Mouse (Mus musculus) kidney, embryonic 14.5 days (tissue): ENCODE results near the gene Adgb. TPM values are rescaled to one million over a fixed set of nuclear protein-coding genes. Genes with fewer than 3 reads are reported as not detected.

Experiments used
- ATAC-seq: fragments of 200-750 bp; cut with Nextera tagmentation; 2 replicates; pipeline ENCODE4 v1.8.0; 2017; ENCODE audit warnings: moderate number of reproducible peaks, mild to moderate bottlenecking, moderate TSS enrichment, moderate library complexity; ENCODE audit not compliant: low FRiP score, low TSS enrichment
- H3K27ac ChIP-seq: fragments of 300-500 bp; sonication (generic); 2 replicates; pipeline ENCODE4 v1.5.1; 2014; ENCODE audit warnings: low read depth, mild to moderate bottlenecking, low read length, moderate library complexity, mixed read lengths
- H3K27me3 ChIP-seq: fragments of 300-500 bp; sonication (generic); 2 replicates; pipeline ENCODE4 v1.6.1; 2014; ENCODE audit warnings: mild to moderate bottlenecking, low read length; ENCODE audit not compliant: control insufficient read depth, insufficient read depth
- H3K36me3 ChIP-seq: fragments of 300-500 bp; sonication (generic); 2 replicates; pipeline ENCODE4 v1.6.1; 2014; ENCODE audit warnings: low read length, mixed read lengths; ENCODE audit not compliant: control insufficient read depth, insufficient read depth
- H3K4me1 ChIP-seq: fragments of 300-500 bp; sonication (generic); 2 replicates; pipeline ENCODE4 v1.6.1; 2014; ENCODE audit warnings: low read length, mixed read lengths; ENCODE audit not compliant: control insufficient read depth, insufficient read depth
- H3K4me2 ChIP-seq: fragments of 300-500 bp; sonication (generic); replicated peaks from 2 replicates; pipeline ENCODE4 v1.6.1; 2014; ENCODE audit warnings: low read depth, mild to moderate bottlenecking, low read length
- H3K4me3 ChIP-seq: fragments of 300-500 bp; sonication (generic); 2 replicates; pipeline ENCODE4 v1.5.1; 2014; ENCODE audit warnings: mild to moderate bottlenecking, low read length
- H3K9ac ChIP-seq: fragments of 300-500 bp; sonication (generic); 2 replicates; pipeline ENCODE4 v1.6.1; 2014; ENCODE audit warnings: low read depth, mild to moderate bottlenecking, low read length, moderate library complexity
- H3K9me3 ChIP-seq: fragments of 300-500 bp; sonication (generic); 2 replicates; pipeline ENCODE4 v1.6.1; 2016; ENCODE audit warnings: low read length; ENCODE audit not compliant: control insufficient read depth
- WGBS: fragments of 180-500 bp; shearing (Covaris S2); extraction: QIAGEN DNeasy Blood & Tissue Kit; methylation state at CpG from one replicate; pipeline ENCODE4 v1.1.7; 2014; 5-methylcytosine and 5-hydroxymethylcytosine counted together
- polyA plus RNA-seq: library from polyadenylated mRNA; unstranded; fragments of >200 nt; fragmentation: Nextera tagmentation; extraction: Ambion mirVana; gene quantifications from 2 replicates; pipeline ENCODE4 v1.2.1, GENCODE M21; 2014

Gene Adgb
- polyA plus RNA-seq, 1 experiment from 2014 or later: 0.08 TPM

DNA sequence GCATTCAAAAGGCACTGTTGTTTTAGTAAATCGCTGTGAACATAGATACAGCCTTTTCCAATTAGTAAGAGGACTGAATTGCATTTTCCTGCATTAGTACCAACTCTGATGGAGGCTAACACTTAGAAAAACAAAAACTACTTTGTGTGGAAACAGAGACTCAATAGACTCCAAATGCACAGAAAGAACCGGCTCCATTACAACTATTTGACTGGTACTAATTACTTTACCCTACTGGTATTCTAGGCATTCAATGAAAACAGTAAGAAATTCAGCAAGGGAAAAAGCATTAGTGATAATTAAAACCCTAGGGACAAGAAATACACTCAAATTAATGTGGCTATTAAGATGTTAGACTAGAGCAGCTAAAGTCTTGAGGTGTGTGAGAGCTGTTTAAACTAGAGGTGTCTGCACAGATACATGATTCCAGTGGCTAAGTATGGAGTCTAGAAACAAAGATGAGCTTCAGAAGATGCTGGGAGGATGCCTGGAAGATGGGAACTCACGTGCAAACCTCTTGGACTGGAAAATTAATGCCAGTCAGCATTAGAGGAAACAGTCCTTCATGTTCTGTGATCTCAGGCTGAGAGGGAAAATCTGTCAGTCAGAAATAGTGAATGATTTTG is 27.2 kb downstream of the Adgb start:
- Histone ChIP-seq H3K4me1 (no peaks in the 10 kb centered on the region), H3K27me3 (no peaks in the 10 kb centered on the region), H3K9ac (no peak overlapping the region), H3K4me3 (no peak overlapping the region), H3K36me3 (no peaks in the 10 kb centered on the region), H3K4me2 (no peak overlapping the region), H3K27ac (no peak overlapping the region), H3K9me3 (no peaks in the 10 kb centered on the region)
- 82% methylated on average over 3 of the region's 3 CpGs for WGBS
- no peak for ATAC-seq

GRCm38 (mm10) chr10:10443558-10443957 is 28.6 kb downstream of the Adgb start:
- Histone ChIP-seq H3K9ac (no peak overlapping the region), H3K4me2 (no peak overlapping the region), H3K27ac (no peak overlapping the region), H3K4me3 (no peak overlapping the region), H3K27me3 (no peaks in the 10 kb centered on the region), H3K4me1 (no peaks in the 10 kb centered on the region), H3K36me3 (no peaks in the 10 kb centered on the region), H3K9me3 (no peaks in the 10 kb centered on the region)
- no peak for ATAC-seq

- no peaks in the 10 kb centered on the region for H3K4me1 ChIP-seq
- H3K9me3 ChIP-seq: no peaks in the 10 kb centered on the region
- H3K9ac ChIP-seq: no peak overlapping the region
- H3K4me3 ChIP-seq: no peak overlapping the region
- no peak overlapping the region for H3K4me2 ChIP-seq
- no peak for ATAC-seq
- 87% methylated on average over 1 of the region's 1 CpGs for WGBS
- no peaks in the 10 kb centered on the region for H3K36me3 ChIP-seq
- no peak overlapping the region for H3K27ac ChIP-seq
- no peaks in the 10 kb centered on the region for H3K27me3 ChIP-seq
These were observed 37.1 kb downstream of the Adgb start for GRCm38 (mm10) chr10:10435014-10435413.

DNA sequence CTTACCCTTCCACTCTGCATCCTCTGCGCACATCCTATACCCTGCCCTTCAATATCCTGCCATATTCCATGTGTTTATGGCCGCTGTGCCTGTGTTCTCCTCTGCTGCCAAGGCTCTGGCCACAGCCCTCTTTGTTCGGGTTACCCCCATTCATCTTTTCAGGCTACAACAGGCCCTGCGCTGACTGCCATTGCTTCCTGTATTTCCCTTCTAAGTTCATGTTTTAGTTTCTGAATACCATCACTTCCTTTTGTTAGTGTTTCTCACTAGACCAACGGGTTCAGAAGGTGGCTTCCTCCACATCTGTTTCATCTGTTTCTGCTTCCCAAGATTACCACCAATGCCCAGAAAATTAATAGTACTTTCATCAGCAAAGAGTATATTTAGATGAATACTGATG is 42.5 kb downstream of the Adgb start:
- Histone ChIP-seq H3K9ac (no peak overlapping the region), H3K27me3 (no peaks in the 10 kb centered on the region), H3K9me3 (no peaks in the 10 kb centered on the region), H3K27ac (no peak overlapping the region), H3K4me2 (no peak overlapping the region), H3K4me1 (no peaks in the 10 kb centered on the region), H3K4me3 (no peak overlapping the region), H3K36me3 (no peaks in the 10 kb centered on the region)
- WGBS: 69% methylated on average over 5 of the region's 5 CpGs
- ATAC-seq: no peak

DNA sequence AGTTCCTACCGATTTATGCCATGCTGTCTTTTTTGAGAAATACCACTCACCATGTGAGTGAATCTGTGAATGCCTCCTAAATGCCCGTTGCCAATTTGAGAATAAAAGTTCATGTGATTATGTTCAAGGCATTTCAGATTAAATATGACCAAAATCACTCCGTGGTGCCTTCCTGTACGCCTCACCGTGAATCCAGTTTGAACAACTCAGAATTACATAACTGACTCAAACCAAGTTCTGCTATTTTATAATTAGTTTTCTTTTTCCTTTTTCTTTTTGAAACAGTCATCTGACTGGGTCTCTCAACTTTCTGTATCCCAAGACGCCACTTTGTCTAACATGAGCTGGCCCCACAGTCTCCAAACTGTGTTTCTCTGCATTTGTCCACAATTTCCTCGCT is 43.1 kb downstream of the Adgb start:
- Histone ChIP-seq H3K4me3 (no peak overlapping the region), H3K9ac (no peak overlapping the region), H3K4me2 (no peak overlapping the region), H3K27ac (no peak overlapping the region), H3K36me3 (no peaks in the 10 kb centered on the region), H3K27me3 (no peaks in the 10 kb centered on the region), H3K9me3 (no peaks in the 10 kb centered on the region), H3K4me1 (no peaks in the 10 kb centered on the region)
- WGBS: 86% methylated on average over 7 of the region's 7 CpGs
- ATAC-seq: no peak

- Histone ChIP-seq H3K36me3 (no peaks in the 10 kb centered on the region), H3K4me1 (no peaks in the 10 kb centered on the region), H3K9ac (no peak overlapping the region), H3K4me2 (no peak overlapping the region), H3K27me3 (no peaks in the 10 kb centered on the region), H3K27ac (no peak overlapping the region), H3K4me3 (no peak overlapping the region), H3K9me3 (no peaks in the 10 kb centered on the region)
- no peak for ATAC-seq
- WGBS: 91% methylated on average over 2 of the region's 2 CpGs
These were observed 47.7 kb downstream of the Adgb start for GRCm38 (mm10) chr10:10424383-10424782.

DNA sequence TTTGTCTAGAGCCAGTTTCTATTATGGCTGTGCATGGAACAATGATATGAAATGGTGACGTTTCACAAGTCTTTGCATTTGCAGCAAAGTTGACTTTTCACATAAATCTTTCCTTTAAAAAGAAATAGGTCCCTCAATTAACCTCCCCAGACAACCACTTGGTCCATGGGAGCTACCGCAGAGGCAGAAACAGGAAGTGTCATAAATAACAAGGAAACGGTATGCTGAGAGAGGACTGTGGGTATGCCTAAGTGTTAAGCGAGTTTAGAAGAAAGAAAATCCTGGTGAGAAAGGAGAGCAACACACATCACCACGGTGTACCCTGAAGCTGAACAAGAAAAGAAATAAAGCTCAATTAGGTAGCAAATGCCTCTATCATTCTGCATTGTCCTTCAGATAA is 61.1 kb downstream of the Adgb start:
- no peaks in the 10 kb centered on the region for H3K36me3 ChIP-seq
- WGBS: 32% methylated on average over 5 of the region's 5 CpGs
- H3K9me3 ChIP-seq: no peaks in the 10 kb centered on the region
- no peak overlapping the region for H3K4me3 ChIP-seq
- no peaks in the 10 kb centered on the region for H3K4me1 ChIP-seq
- H3K4me2 ChIP-seq: no peak overlapping the region
- H3K9ac ChIP-seq: no peak overlapping the region
- no peak for ATAC-seq
- H3K27ac ChIP-seq: no peak overlapping the region
- H3K27me3 ChIP-seq: no peaks in the 10 kb centered on the region

GRCm38 (mm10) chr10:10408166-10408565 is 64.0 kb downstream of the Adgb start:
- 33% methylated on average over 3 of the region's 3 CpGs for WGBS
- Histone ChIP-seq H3K27ac (no peak overlapping the region), H3K4me1 (no peaks in the 10 kb centered on the region), H3K4me2 (no peak overlapping the region), H3K9ac (no peak overlapping the region), H3K9me3 (no peaks in the 10 kb centered on the region), H3K27me3 (no peaks in the 10 kb centered on the region), H3K36me3 (no peaks in the 10 kb centered on the region), H3K4me3 (no peak overlapping the region)
- ATAC-seq: peak; percentile 81; the same call in 1 of the 2 replicates

GRCm38 (mm10) chr10:10395784-10396481 is 76.2 kb downstream of the Adgb start:
- Histone ChIP-seq H3K9ac (no peak overlapping the region), H3K4me3 (no peak overlapping the region), H3K27ac (no peak overlapping the region), H3K4me1 (no peaks in the 10 kb centered on the region), H3K36me3 (no peaks in the 10 kb centered on the region), H3K4me2 (no peak overlapping the region), H3K27me3 (no peaks in the 10 kb centered on the region), H3K9me3 (no peaks in the 10 kb centered on the region)
- WGBS: 72% methylated on average over 4 of the region's 4 CpGs
- ATAC-seq: no peak
